Mouse (Mus musculus) thymus, adult 2 months (tissue): ENCODE data around the gene Gfpt1. TPM values are rescaled to one million over a fixed set of nuclear protein-coding genes. Genes with fewer than 3 reads are reported as not detected.

Source experiments
- DNase-seq: peaks from one replicate; pipeline ENCODE4 v3.0.0; 2021
- H3K27ac ChIP-seq: fragments of 200-500 bp; 2 replicates; pipeline ENCODE4 v1.5.1; 2012; ENCODE audit warnings: low read length, control low read depth; ENCODE audit not compliant: control insufficient read depth, insufficient read depth
- H3K27me3 ChIP-seq: fragments of 200-500 bp; 2 replicates; pipeline ENCODE4 v1.6.1; 2012; ENCODE audit warnings: mild to moderate bottlenecking, low read length, moderate library complexity, mixed read lengths; ENCODE audit not compliant: control insufficient read depth, insufficient read depth
- H3K36me3 ChIP-seq: fragments of 200-500 bp; 2 replicates; pipeline ENCODE4 v1.6.1; 2012; ENCODE audit warnings: mild to moderate bottlenecking, low read length, moderate library complexity; ENCODE audit not compliant: control insufficient read depth, insufficient read depth
- H3K4me1 ChIP-seq: fragments of 200-500 bp; replicated peaks from 2 replicates; pipeline ENCODE4 v1.6.1; 2012; ENCODE audit warnings: low read length; ENCODE audit not compliant: control insufficient read depth, insufficient read depth
- H3K4me3 ChIP-seq: fragments of 200-500 bp; 2 replicates; pipeline ENCODE4 v1.5.1; 2012; ENCODE audit warnings: mild to moderate bottlenecking, low read length, control low read depth, moderate library complexity; ENCODE audit not compliant: control insufficient read depth, insufficient read depth
- CTCF ChIP-seq: fragments of 200-500 bp; IDR thresholded peaks from 2 replicates; pipeline ENCODE4 v1.5.1; 2012; ENCODE audit warnings: mild to moderate bottlenecking, control low read depth, low read length, moderate library complexity, borderline replicate concordance; ENCODE audit not compliant: control insufficient read depth, poor library complexity, insufficient read depth; ENCODE audit errors: extremely low read depth
- POLR2A ChIP-seq: fragments of 200-500 bp; IDR thresholded peaks from 2 replicates; pipeline ENCODE4 v1.6.1; 2012; ENCODE audit warnings: mild to moderate bottlenecking, low read length, control low read depth, moderate library complexity; ENCODE audit not compliant: control insufficient read depth, poor library complexity, insufficient read depth; ENCODE audit errors: extremely low read depth
- whole genome bisulfite sequencing: fragments of 180-500 bp; shearing (Covaris S2); methylation state at CpG from one replicate; pipeline ENCODE4 v1.1.7; 2018; 5-methylcytosine and 5-hydroxymethylcytosine counted together
- polyA plus RNA-seq: library from polyadenylated mRNA; depleted of rRNA; stranded (reverse); fragments of >200 nt; gene quantifications from 2 replicates; pipeline ENCODE4 v1.2.3, GENCODE M21; 2012

The Gfpt1 gene
- polyA plus RNA-seq, 1 experiment, result 13.5 TPM

DNA sequence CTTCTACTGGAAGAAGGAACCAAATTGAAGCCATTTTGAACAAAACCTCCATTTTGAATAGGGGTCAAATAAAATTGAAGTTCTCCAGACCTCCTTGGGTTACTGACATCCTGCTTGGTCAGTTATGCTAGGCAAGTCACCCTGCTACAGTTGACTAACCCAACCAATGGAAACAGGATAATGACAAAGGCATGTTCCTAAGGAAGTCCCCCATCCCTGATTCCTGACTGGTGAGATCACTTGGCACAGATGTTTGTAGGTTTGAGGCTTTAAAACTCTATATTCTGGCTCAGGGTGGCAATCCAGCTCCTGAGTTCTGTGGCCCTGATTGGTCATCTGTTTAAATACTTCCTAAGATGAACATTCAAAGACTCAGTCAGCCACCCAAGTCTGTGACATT, 37.1 kb upstream of the Gfpt1 start:
- Histone ChIP-seq H3K27me3 (no peaks in the 10 kb centered on the region), H3K4me3 (no peak overlapping the region), H3K36me3 (no peaks in the 10 kb centered on the region), H3K4me1 (peaks cover 2% of the 10 kb centered on the region), H3K27ac (no peak overlapping the region)
- TF ChIP-seq POLR2A, result no peak
- no peak for TF ChIP-seq CTCF
- DNase-seq, result no peak

DNA sequence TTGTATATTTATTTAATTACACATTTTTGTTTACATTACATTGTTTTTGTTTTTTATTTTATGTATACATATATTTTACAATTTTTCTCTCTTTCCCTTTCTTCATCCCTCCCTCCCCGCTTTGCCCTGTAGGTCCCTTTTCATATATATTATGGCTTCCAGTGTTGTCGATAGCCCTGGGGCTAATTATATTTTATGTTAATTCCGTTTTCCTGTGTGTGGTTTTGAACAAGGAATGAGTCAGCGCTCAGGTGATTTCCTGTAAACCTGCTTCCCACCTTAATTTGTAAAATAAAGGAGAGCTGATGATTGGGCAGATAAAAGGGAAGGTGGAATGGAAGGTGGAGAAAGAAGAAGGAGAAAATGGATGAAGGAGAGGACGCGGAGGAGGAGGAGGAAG, 33.8 kb upstream of the Gfpt1 start, which contains the start of gene Nfu1:
Nfu1 (plus strand) TSS at position 350 of the 400 bp plus-strand sequence.
- Histone ChIP-seq H3K4me3 (peak within 1 kb of the TSS; percentile 73), H3K4me1 (peaks cover 4% of the 10 kb centered on the region), H3K36me3 (no peaks in the 10 kb centered on the region), H3K27ac (peak within 1 kb of the TSS; percentile 31), H3K27me3 (no peaks in the 10 kb centered on the region)
- TF ChIP-seq CTCF (no peak), POLR2A (no peak)
- DNase-seq, result no peak
- WGBS, result 28% methylated on average over 6 of the region's 6 CpGs

DNA sequence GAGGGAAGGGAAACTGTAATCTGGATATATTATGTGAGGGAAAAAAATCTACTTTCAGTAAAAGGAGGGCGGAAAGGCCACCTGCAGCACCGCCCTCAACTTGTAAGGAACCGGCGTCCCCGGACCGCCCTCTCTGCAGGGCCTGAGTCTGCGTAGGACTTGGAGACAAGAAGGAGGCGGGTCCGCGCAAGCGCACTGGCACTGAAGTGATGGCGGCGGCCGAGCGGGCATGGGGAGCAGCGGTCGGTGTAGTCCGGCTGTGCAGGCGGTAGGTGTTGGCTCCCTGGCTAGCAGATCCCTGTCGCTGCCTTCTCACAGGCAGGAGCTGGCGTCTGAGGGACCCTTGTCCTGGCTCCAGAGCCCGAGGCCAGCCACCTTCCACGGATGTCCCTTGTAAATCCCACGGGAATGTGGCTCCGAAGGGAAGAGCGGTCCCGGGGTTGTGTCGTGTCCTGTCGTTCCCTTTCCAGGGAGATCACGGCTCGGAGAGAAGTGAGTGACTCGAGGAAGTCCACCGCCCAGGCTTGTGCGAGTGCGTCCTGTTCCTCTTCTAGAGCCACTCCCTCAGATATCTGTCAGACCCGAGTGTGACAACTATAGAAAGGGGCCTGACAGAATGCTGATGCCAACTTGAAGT, 32.8 kb upstream of the Gfpt1 start:
- no peak for TF ChIP-seq CTCF
- peak; percentile 70 for TF ChIP-seq POLR2A

DNA sequence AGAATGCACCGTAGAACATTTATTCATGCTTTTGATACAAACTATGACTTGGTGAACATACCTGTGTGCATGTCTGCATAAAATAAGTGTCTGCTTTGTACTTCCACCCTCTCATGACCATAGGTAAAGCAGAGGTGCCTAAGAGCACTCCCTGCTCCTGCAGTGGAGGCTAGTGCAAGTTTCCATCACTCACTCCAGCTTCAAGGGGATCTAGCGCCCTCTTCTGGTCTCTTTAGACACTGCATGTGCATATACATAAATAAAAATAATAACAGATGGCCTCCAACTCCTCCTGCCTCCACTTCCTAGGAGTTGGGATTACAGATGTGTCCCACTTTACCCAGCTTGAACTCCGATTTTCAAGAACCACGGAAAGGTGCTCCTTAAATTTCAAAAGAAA, 25.7 kb upstream of the Gfpt1 start:
- no peak overlapping the region for H3K27ac ChIP-seq
- TF ChIP-seq CTCF, result no peak
- no peak for TF ChIP-seq POLR2A
- peaks cover 31% of the 10 kb centered on the region for H3K36me3 ChIP-seq
- no peaks in the 10 kb centered on the region for H3K27me3 ChIP-seq
- no peak overlapping the region for H3K4me3 ChIP-seq
- WGBS, result 81% methylated on average over 4 of the region's 4 CpGs
- H3K4me1 ChIP-seq, result no peaks in the 10 kb centered on the region
- DNase-seq, result peak; percentile 56

More for the DNA sequence above, 32.8 kb upstream of the Gfpt1 start:
- no peaks in the 10 kb centered on the region for H3K27me3 ChIP-seq
- no peaks in the 10 kb centered on the region for H3K36me3 ChIP-seq
- DNase-seq, result peak; percentile 94
- H3K27ac ChIP-seq, result peak overlapping the region; percentile 31
- peaks cover 4% of the 10 kb centered on the region for H3K4me1 ChIP-seq
- H3K4me3 ChIP-seq, result peak overlapping the region; percentile 73
- under 1% methylated on average over 36 of the region's 36 CpGs for WGBS

DNA sequence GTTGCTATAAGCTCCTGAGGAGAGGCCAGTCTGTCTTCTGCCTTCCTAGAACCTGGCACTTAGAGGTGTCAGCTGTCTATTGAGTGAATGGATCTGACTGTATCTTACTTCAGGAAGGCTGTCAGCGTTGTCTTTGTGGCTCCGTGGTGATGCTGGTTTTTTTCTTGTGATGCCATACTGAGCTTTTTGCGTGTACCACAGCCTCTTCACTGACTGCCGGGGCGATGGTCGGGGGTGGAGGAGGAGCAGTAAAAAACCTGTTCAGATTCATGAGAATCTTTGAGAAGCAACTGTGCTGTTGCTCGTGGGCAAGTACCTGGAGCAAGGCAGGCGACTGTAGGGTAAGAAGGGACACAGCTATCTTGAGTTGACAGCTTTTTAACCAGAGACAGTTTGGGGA, 23.8 kb upstream of the Gfpt1 start:
- Histone ChIP-seq H3K27me3 (no peaks in the 10 kb centered on the region), H3K36me3 (peaks cover 44% of the 10 kb centered on the region), H3K27ac (no peak overlapping the region), H3K4me3 (no peak overlapping the region), H3K4me1 (no peaks in the 10 kb centered on the region)
- 93% methylated on average over 8 of the region's 8 CpGs for WGBS
- TF ChIP-seq POLR2A (no peak), CTCF (no peak)
- DNase-seq, result no peak

DNA sequence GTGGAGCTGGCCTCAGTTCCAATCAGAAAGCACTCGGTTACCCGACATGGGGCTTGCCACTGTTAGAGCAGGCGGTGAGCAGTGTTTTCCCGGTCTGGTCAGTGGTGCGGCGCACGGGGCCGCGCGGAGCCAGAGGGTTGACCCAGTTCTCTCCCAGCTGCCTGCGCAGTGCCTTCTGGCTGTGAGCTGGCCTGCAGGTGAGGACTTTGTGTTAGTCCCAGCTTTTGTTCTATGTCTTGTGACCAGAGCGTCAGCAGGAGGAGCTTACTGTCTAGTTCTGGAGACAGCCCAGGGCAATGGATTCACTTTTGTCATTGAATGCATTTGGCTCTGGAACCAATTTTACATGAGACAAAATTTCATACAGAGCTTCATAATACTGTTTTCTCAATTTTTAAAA, 20.9 kb upstream of the Gfpt1 start:
- no peak for DNase-seq
- WGBS, result 98% methylated on average over 12 of the region's 12 CpGs
- Histone ChIP-seq H3K4me3 (no peak overlapping the region), H3K27me3 (no peaks in the 10 kb centered on the region), H3K27ac (no peak overlapping the region), H3K4me1 (no peaks in the 10 kb centered on the region), H3K36me3 (peaks cover 63% of the 10 kb centered on the region)
- TF ChIP-seq CTCF (no peak), POLR2A (no peak)

DNA sequence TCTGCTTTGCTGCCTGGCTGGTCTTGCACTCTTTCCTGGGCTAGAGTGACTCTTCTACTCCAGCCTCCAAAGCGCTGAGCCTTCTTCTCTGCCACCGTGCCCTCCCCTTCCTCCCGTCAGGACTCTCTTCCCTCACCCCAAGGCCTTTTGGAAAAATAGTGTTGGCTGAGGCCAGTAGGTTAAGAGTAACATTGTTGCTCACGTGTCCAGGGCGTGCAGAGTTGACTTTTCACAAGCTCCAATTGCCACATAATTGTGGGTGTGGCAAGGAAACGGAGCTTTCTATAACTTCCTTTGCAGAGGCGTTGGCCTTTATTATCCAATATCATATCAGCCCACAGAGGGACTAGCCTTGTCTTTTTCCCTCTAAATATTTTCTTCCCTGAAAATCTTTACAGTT, 15.7 kb upstream of the Gfpt1 start:
- no peaks in the 10 kb centered on the region for H3K27me3 ChIP-seq
- no peaks in the 10 kb centered on the region for H3K4me1 ChIP-seq
- peaks cover 32% of the 10 kb centered on the region for H3K36me3 ChIP-seq
- no peak for DNase-seq
- TF ChIP-seq CTCF (no peak), POLR2A (no peak)
- H3K27ac ChIP-seq, result no peak overlapping the region
- H3K4me3 ChIP-seq, result no peak overlapping the region
- 79% methylated on average over 7 of the region's 7 CpGs for WGBS
